Mouse (Mus musculus) midbrain, postnatal 0 days (tissue): ENCODE results near the gene Zdhhc5. TPM values are rescaled to one million over a fixed set of nuclear protein-coding genes. Genes with fewer than 3 reads are reported as not detected.

Experiments used
- ATAC-seq: fragments of 200-750 bp; cut with Nextera tagmentation; 2 replicates; pipeline ENCODE4 v1.8.0; 2017; ENCODE audit warnings: moderate number of reproducible peaks, mild to moderate bottlenecking, moderate TSS enrichment, moderate library complexity; ENCODE audit not compliant: low FRiP score
- DNase-seq: peaks from one replicate; pipeline ENCODE4 v3.0.0-alpha.2; 2015; ENCODE audit warnings: low spot score
- H3K27ac ChIP-seq: fragments of 300-500 bp; sonication (generic); 2 replicates; pipeline ENCODE4 v1.5.1; 2014; ENCODE audit warnings: low read depth, mild to moderate bottlenecking, low read length, mixed read lengths
- H3K27me3 ChIP-seq: fragments of 300-500 bp; sonication (generic); 2 replicates; pipeline ENCODE4 v1.6.1; 2014; ENCODE audit warnings: low read length, control low read depth, mixed read lengths; ENCODE audit not compliant: insufficient read depth
- H3K36me3 ChIP-seq: fragments of 300-500 bp; sonication (generic); 2 replicates; pipeline ENCODE4 v1.6.1; 2014; ENCODE audit warnings: low read length, control low read depth, mixed read lengths; ENCODE audit not compliant: insufficient read depth
- H3K4me1 ChIP-seq: fragments of 300-500 bp; sonication (generic); 2 replicates; pipeline ENCODE4 v1.6.1; 2014; ENCODE audit warnings: mild to moderate bottlenecking, control low read depth, antibody characterized with exemption, low read length, mixed read lengths; ENCODE audit not compliant: insufficient read depth
- H3K4me2 ChIP-seq: fragments of 300-500 bp; sonication (generic); 2 replicates; pipeline ENCODE4 v1.6.1; 2014; ENCODE audit warnings: low read depth, mild to moderate bottlenecking, low read length, mixed read lengths; ENCODE audit not compliant: poor library complexity, severe bottlenecking
- H3K4me3 ChIP-seq: fragments of 300-500 bp; sonication (generic); 2 replicates; pipeline ENCODE4 v1.5.1; 2014; ENCODE audit warnings: low read depth, mild to moderate bottlenecking, low read length, moderate library complexity
- H3K9ac ChIP-seq: fragments of 300-500 bp; sonication (generic); replicated peaks from 2 replicates; pipeline ENCODE4 v1.6.1; 2014; ENCODE audit warnings: mild to moderate bottlenecking, low read length, moderate library complexity, mixed read lengths; ENCODE audit not compliant: poor library complexity, severe bottlenecking
- H3K9me3 ChIP-seq: fragments of 300-500 bp; sonication (generic); 2 replicates; pipeline ENCODE4 v1.6.1; 2016; ENCODE audit warnings: low read length, control low read depth
- CTCF ChIP-seq: IDR thresholded peaks from 2 replicates; pipeline ENCODE4 v1.5.1; 2016; ENCODE audit warnings: antibody characterized with exemption, mild to moderate bottlenecking
- WGBS: fragments of 180-500 bp; shearing (Covaris S2); extraction: QIAGEN DNeasy Blood & Tissue Kit; methylation state at CpG from one replicate; pipeline ENCODE4 v1.1.7; 2014; 5-methylcytosine and 5-hydroxymethylcytosine counted together
- polyA plus RNA-seq: library from polyadenylated mRNA; unstranded; fragments of >200 nt; fragmentation: Nextera tagmentation; extraction: Ambion mirVana; gene quantifications from 2 replicates; pipeline ENCODE4 v1.2.1, GENCODE M21; 2015
- total RNA-seq: library from RNA; depleted of rRNA; stranded (reverse); fragments of >200 nt; gene quantifications from 2 replicates; pipeline ENCODE4 v1.2.3, GENCODE M21; 2014

The Zdhhc5 gene
- total and polyA plus RNA-seq, 2 experiments from 2014 or later: 17.9 to 39.0 TPM

DNA sequence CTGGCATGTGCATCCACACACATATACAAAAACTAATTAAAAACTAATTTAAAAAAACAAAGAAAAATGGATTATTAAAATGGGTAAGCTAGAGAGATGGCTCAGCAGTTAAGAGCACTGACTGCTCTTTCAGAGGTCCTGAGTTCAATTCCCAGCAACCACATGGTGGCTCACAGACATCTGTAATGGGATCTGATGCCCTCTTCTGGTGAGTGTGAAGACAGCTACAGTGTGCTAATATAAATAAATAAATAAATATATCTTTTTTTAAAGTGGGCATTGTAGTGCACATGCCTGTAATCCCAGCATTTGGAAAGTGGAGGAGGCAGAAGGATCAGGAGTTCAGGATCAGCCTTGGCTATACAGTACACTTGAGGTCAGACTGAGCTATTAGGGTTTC is 61.6 kb downstream of the Zdhhc5 start:
- ATAC-seq: no peak

GRCm38 (mm10) chr2:84650464-84651195 is 64.3 kb downstream of the Zdhhc5 start, which contains the start of gene Ctnnd1:
Gene Ctnnd1, minus strand, starts transcription at chr2:84650765.
- Histone ChIP-seq H3K4me3 (peak within 1 kb of the TSS; percentile 63), H3K36me3 (no peaks in the 10 kb centered on the region), H3K4me2 (peak within 1 kb of the TSS; percentile 78), H3K9ac (peak within 1 kb of the TSS; percentile 75), H3K27ac (peak within 1 kb of the TSS; percentile 95), H3K4me1 (0 out of 2 replicates have a peak, but pooled peaks cover 3% of the 10 kb centered on the region), H3K27me3 (no peaks in the 10 kb centered on the region), H3K9me3 (no peaks in the 10 kb centered on the region)
- under 1% methylated on average over 15 of the region's 15 CpGs for WGBS
- ATAC-seq: peak; percentile 97
- TF ChIP-seq CTCF: no peak
- DNase-seq: peak; percentile 98

More for the DNA sequence above, 61.6 kb downstream of the Zdhhc5 start:
- Histone ChIP-seq H3K36me3 (no peaks in the 10 kb centered on the region), H3K9me3 (no peaks in the 10 kb centered on the region), H3K4me1 (no peaks in the 10 kb centered on the region), H3K9ac (no peak overlapping the region), H3K27me3 (no peaks in the 10 kb centered on the region), H3K4me2 (no peak overlapping the region), H3K27ac (no peak overlapping the region), H3K4me3 (no peak overlapping the region)
- peak; percentile 47 for TF ChIP-seq CTCF
- DNase-seq: no peak

DNA sequence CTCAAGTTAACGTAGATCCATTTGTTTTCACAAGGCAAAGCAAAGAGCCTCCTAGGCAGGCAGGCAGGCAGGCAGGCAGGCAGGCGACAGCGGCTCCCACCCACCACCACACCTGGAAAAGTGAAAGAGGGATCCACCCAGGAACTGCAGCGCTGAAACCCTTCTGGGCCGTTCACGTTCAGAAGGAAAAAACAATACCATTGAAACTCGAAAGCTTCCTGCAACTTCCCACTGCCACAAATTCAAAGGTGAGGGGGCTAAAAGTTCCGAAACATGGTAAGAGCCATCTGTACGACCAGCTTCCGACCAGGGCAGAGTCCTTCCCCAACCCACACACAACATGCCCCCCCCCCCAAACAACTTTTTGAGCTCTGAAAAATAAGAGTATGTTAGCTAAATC is 65.3 kb downstream of the Zdhhc5 start:
- ATAC-seq: no peak
- Histone ChIP-seq H3K9ac (peak overlapping the region; percentile 75), H3K4me2 (peak overlapping the region; percentile 78), H3K27me3 (no peaks in the 10 kb centered on the region), H3K9me3 (no peaks in the 10 kb centered on the region), H3K4me1 (0 out of 2 replicates have a peak, but pooled peaks cover 3% of the 10 kb centered on the region), H3K36me3 (no peaks in the 10 kb centered on the region), H3K27ac (peak overlapping the region; percentile 51), H3K4me3 (peak overlapping the region; percentile 63)
- no peak for DNase-seq
- WGBS: 0% methylated on average over 10 of the region's 10 CpGs
- no peak for TF ChIP-seq CTCF

GRCm38 (mm10) chr2:84648369-84648768 is 66.6 kb downstream of the Zdhhc5 start:
- Histone ChIP-seq H3K4me1 (0 out of 2 replicates have a peak, but pooled peaks cover 3% of the 10 kb centered on the region), H3K27ac (peak overlapping the region; percentile 34; the same call in 1 of the 2 replicates), H3K4me2 (peak overlapping the region; percentile 78), H3K9me3 (no peaks in the 10 kb centered on the region), H3K4me3 (peak overlapping the region; percentile 63), H3K36me3 (no peaks in the 10 kb centered on the region), H3K9ac (peak overlapping the region; percentile 64), H3K27me3 (no peaks in the 10 kb centered on the region)
- peak; percentile 60 for DNase-seq
- peak; percentile 53 for TF ChIP-seq CTCF
- 8% methylated on average over 6 of the region's 6 CpGs for WGBS
- no peak for ATAC-seq

- DNase-seq: no peak
- peak overlapping the region; percentile 63 for H3K4me3 ChIP-seq
- no peak for ATAC-seq
- H3K9me3 ChIP-seq: no peaks in the 10 kb centered on the region
- H3K9ac ChIP-seq: no peak overlapping the region; the same call in 1 of the 2 replicates
- H3K4me1 ChIP-seq: 0 out of 2 replicates have a peak, but pooled peaks cover 3% of the 10 kb centered on the region
- no peaks in the 10 kb centered on the region for H3K27me3 ChIP-seq
- TF ChIP-seq CTCF: no peak
- H3K4me2 ChIP-seq: peak overlapping the region; percentile 78
- WGBS: 85% methylated on average over 6 of the region's 6 CpGs
- no peak overlapping the region for H3K27ac ChIP-seq
- no peaks in the 10 kb centered on the region for H3K36me3 ChIP-seq
Observed at GRCm38 (mm10) chr2:84647051-84647568, 67.9 kb downstream of the Zdhhc5 start.

DNA sequence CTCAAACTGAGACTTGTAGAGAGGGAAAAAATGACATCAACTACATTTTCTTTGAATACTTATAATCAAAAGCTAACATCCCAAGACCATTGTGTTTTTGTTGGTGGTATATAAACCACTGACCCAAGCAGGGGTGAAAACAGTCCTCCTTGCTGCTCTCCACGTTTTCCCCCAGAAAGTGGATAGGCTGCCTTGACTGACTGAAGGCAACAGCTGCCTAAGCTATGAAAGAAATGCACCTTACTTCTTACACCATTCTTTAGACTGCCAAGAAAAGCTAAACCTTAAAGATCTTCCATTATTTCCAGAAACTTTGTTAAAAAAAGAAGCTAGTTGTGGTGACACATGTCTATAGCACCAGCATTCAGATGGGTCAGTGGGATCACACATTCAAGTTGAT is 68.8 kb downstream of the Zdhhc5 start:
- Histone ChIP-seq H3K27me3 (no peaks in the 10 kb centered on the region), H3K27ac (no peak overlapping the region), H3K36me3 (no peaks in the 10 kb centered on the region), H3K4me1 (0 out of 2 replicates have a peak, but pooled peaks cover 3% of the 10 kb centered on the region), H3K4me2 (no peak overlapping the region), H3K4me3 (no peak overlapping the region), H3K9me3 (no peaks in the 10 kb centered on the region), H3K9ac (no peak overlapping the region)
- no peak for ATAC-seq
- no peak for DNase-seq
- 82% methylated on average over 1 of the region's 1 CpGs for WGBS
- no peak for TF ChIP-seq CTCF
